Mouse (Mus musculus) midbrain, embryonic 13.5 days (tissue): ENCODE measurements around the gene 2210016F16Rik. TPM values are rescaled to one million over a fixed set of nuclear protein-coding genes. Genes with fewer than 3 reads are reported as not detected.
A peak's percentile ranks its signal among the peaks of the same experiment; 100 is the strongest.
"Not testable (repeated sequence)": the region's sequence is repeated elsewhere in the genome, so short reads cannot be mapped to it uniquely, and the experiment has no call there.

ENCODE experiments used
- ATAC-seq: fragments of 200-750 bp; cut with Nextera tagmentation; 2 replicates; pipeline ENCODE4 v1.8.0; 2017; ENCODE audit warnings: mild to moderate bottlenecking, moderate TSS enrichment, moderate library complexity
- H3K27ac ChIP-seq: fragments of 300-500 bp; sonication (generic); 2 replicates; pipeline ENCODE4 v1.5.1; 2015; ENCODE audit warnings: inconsistent platforms, mild to moderate bottlenecking, moderate library complexity
- H3K27me3 ChIP-seq: fragments of 300-500 bp; sonication (generic); 2 replicates; pipeline ENCODE4 v1.6.1; 2015; ENCODE audit warnings: mild to moderate bottlenecking, inconsistent platforms
- H3K36me3 ChIP-seq: fragments of 300-500 bp; sonication (generic); 2 replicates; pipeline ENCODE4 v1.6.1; 2015; ENCODE audit warnings: mild to moderate bottlenecking, inconsistent platforms
- H3K4me1 ChIP-seq: fragments of 300-500 bp; sonication (generic); replicated peaks from 2 replicates; pipeline ENCODE4 v1.6.1; 2015; ENCODE audit warnings: inconsistent platforms
- H3K4me2 ChIP-seq: fragments of 300-500 bp; sonication (generic); replicated peaks from 2 replicates; pipeline ENCODE4 v1.6.1; 2015; ENCODE audit warnings: moderate library complexity, mild to moderate bottlenecking, inconsistent platforms
- H3K4me3 ChIP-seq: fragments of 300-500 bp; sonication (generic); replicated peaks from 2 replicates; pipeline ENCODE4 v1.5.1; 2015; ENCODE audit warnings: mild to moderate bottlenecking, inconsistent platforms
- H3K9ac ChIP-seq: fragments of 300-500 bp; sonication (generic); replicated peaks from 2 replicates; pipeline ENCODE4 v1.6.1; 2015; ENCODE audit warnings: mild to moderate bottlenecking, inconsistent platforms
- H3K9me3 ChIP-seq: fragments of 300-500 bp; sonication (generic); 2 replicates; pipeline ENCODE4 v1.6.1; 2016; ENCODE audit warnings: mild to moderate bottlenecking, inconsistent platforms
- WGBS: fragments of 180-500 bp; shearing (Covaris S2); methylation state at CpG from one replicate; pipeline ENCODE4 v1.1.7; 2015; 5-methylcytosine and 5-hydroxymethylcytosine counted together
- polyA plus RNA-seq: library from polyadenylated mRNA; unstranded; fragments of >200 nt; fragmentation: Nextera tagmentation; extraction: Ambion mirVana; gene quantifications from 2 replicates; pipeline ENCODE4 v1.2.1, GENCODE M21; 2015

The 2210016F16Rik gene
- 23.6 and 24.0 TPM in 2 replicates for polyA plus RNA-seq

DNA sequence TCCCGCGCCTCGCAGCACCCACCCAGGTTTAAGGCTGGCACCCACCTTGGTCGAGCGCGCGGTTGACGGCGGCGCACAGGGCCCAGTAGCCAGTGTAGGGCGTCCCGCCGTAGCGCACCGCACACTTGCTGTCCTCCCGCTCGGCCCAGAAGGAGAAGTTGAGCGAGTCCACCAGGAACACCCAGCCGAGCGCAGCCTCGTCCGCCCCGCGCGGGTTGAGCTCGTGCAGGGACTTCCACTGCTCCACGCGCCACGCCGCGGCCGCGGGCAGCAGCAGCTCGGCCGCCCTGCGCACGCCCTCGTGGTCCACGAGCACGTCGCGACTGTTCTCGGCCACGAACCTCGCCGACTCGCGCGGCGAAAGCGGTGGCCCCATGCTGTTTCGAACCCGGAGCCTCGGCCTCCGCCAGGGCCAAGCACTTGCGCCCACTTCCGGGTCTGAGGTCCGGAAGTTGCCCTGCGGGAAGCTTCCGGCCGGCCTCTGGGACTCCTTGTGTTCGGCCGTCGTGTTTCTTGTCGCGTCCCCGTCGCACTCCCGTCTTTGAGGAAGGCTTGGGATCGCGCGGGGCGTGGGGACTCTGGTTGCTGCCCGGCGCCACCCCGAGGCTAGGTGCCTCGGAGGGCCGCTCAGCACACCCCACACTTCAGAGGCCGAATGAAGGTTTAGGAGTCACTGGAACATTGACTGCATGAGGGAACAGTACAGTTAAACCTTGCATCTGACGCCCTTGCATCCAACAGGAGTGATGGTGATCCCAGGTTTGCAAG, at the start of gene 2210016F16Rik:
Gene 2210016F16Rik, minus strand, starts transcription at position 447 of the 768 bp plus-strand sequence.
- H3K4me3 ChIP-seq, result peak within 1 kb of the TSS; percentile 79
- peak; percentile 82 for ATAC-seq
- H3K27me3 ChIP-seq, result no peaks in the 10 kb centered on the region
- H3K9me3 ChIP-seq, result peaks cover 21% of the 10 kb centered on the region
- H3K4me2 ChIP-seq, result peak within 1 kb of the TSS; percentile 92
- peak within 1 kb of the TSS; percentile 58; the same call in 1 of the 2 replicates for H3K27ac ChIP-seq
- 3% methylated on average over 80 of the region's 80 CpGs for WGBS
- peak within 1 kb of the TSS; percentile 85 for H3K9ac ChIP-seq
- H3K36me3 ChIP-seq, result peaks cover 34% of the 10 kb centered on the region
- H3K4me1 ChIP-seq, result peaks cover 12% of the 10 kb centered on the region

DNA sequence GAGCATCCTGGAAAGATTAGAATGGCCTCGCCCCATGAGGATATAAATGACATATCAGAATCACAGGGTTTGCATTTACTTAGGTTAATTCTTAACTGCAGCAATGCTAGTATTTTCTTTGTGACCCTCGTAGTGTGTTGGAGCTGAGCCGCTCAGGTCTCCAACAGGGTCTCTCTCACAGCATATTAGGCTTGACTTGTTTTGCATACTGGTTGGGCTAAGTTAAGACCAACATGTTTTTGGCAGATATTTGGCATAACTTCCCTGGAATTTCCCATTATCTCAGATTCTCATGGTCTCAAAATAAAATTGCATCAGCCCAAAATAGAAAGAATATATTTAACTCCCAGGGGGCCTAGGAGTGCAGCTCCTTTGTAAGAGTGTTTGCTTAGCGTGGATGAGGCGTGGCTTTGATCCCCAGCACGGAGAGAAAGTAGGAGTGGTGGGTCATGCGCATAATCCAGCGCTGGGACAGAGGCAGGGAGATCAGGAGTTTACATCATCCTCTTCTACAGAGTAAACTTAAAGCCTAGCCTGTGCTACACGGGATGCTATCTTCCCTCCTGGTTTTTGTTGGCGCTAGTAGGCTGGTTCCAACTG, 38.1 kb upstream of the 2210016F16Rik start:
- Histone ChIP-seq H3K27ac (no peak overlapping the region), H3K4me3 (no peak overlapping the region), H3K4me1 (no peaks in the 10 kb centered on the region), H3K36me3 (no peaks in the 10 kb centered on the region), H3K9ac (no peak overlapping the region), H3K4me2 (no peak overlapping the region), H3K9me3 (no peaks in the 10 kb centered on the region), H3K27me3 (no peaks in the 10 kb centered on the region)
- WGBS, result 69% methylated on average over 10 of the region's 10 CpGs
- no peak for ATAC-seq

DNA sequence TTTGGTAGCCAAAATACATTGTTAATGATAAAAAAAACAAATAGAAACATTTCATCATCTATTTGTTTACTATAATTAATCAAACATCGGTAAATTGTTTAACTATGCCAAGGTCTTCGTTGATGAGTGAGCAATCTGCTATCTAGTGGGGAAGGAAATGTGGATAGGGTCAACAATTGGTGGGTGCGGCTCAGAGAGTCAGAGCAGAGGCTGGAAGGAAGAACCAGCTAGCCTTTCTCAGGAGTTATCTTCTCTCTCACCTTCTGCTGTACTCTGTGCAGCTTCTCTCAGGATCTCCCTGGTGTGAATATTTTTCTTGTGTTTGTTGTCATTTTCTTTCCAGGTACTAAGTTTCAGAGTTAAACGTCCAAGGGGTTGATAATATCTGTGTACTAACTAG, 37.2 kb upstream of the 2210016F16Rik start:
- ATAC-seq, result no peak
- Histone ChIP-seq H3K36me3 (no peaks in the 10 kb centered on the region), H3K9ac (no peak overlapping the region), H3K9me3 (no peaks in the 10 kb centered on the region), H3K4me2 (no peak overlapping the region), H3K4me1 (no peaks in the 10 kb centered on the region), H3K27me3 (no peaks in the 10 kb centered on the region), H3K4me3 (no peak overlapping the region), H3K27ac (no peak overlapping the region)
- 90% methylated on average over 4 of the region's 4 CpGs for WGBS

DNA sequence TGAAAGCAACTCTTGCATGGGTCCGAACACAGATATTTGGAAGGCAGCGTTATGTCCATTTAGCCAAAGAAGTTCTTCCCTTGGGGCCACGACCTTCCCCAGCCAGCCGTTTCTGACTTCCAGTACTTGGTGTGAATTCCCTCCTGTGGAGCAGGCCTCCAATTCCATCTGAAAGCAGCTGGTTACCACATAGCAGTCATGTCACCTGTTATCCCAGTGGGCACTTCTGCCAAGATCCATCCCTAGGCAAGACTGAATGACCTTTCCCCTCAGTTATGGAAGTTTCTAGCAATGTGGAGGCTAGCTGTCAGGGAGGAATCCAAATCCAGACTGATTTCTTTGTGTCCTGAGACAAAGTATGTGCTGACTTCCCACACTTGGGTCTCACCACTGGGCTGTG, 36.0 kb upstream of the 2210016F16Rik start:
- ATAC-seq, result no peak
- Histone ChIP-seq H3K4me2 (no peak overlapping the region), H3K27ac (no peak overlapping the region), H3K9me3 (no peaks in the 10 kb centered on the region), H3K9ac (no peak overlapping the region), H3K4me3 (no peak overlapping the region), H3K36me3 (no peaks in the 10 kb centered on the region), H3K4me1 (no peaks in the 10 kb centered on the region), H3K27me3 (no peaks in the 10 kb centered on the region)
- WGBS, result 84% methylated on average over 4 of the region's 4 CpGs

DNA sequence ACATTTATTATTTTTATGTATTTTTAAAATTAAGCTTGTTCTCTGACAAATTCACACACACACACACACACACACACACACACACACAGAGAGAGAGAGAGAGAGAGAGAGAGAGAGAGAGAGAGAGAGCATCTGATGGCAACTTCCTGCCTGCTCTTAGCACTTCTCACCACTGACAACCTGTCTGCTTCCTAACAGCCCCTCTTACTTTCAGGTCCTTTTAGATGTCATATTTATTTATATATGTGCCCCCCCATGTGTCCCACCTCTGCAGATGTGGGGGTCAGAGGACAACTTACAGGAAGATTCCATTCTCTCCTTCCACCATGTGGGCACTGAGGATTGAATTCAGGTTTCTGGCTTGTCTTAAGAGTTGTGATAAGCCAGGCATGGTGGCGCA, 34.2 kb upstream of the 2210016F16Rik start:
- Histone ChIP-seq H3K9ac (no peak overlapping the region), H3K9me3 (no peaks in the 10 kb centered on the region), H3K4me1 (no peaks in the 10 kb centered on the region), H3K27me3 (no peaks in the 10 kb centered on the region), H3K36me3 (no peaks in the 10 kb centered on the region), H3K27ac (no peak overlapping the region), H3K4me3 (no peak overlapping the region), H3K4me2 (no peak overlapping the region)
- 94% methylated on average over 1 of the region's 1 CpGs for WGBS
- ATAC-seq, result no peak

- Histone ChIP-seq H3K27ac (no peak overlapping the region), H3K9ac (no peak overlapping the region), H3K27me3 (no peaks in the 10 kb centered on the region), H3K36me3 (no peaks in the 10 kb centered on the region), H3K4me3 (no peak overlapping the region), H3K4me1 (no peaks in the 10 kb centered on the region), H3K4me2 (no peak overlapping the region), H3K9me3 (no peaks in the 10 kb centered on the region)
- WGBS, result 82% methylated on average over 4 of the region's 4 CpGs
- ATAC-seq, result no peak
Measured at GRCm38 (mm10) chr13:58418656-58419055, 33.6 kb upstream of the 2210016F16Rik start.

DNA sequence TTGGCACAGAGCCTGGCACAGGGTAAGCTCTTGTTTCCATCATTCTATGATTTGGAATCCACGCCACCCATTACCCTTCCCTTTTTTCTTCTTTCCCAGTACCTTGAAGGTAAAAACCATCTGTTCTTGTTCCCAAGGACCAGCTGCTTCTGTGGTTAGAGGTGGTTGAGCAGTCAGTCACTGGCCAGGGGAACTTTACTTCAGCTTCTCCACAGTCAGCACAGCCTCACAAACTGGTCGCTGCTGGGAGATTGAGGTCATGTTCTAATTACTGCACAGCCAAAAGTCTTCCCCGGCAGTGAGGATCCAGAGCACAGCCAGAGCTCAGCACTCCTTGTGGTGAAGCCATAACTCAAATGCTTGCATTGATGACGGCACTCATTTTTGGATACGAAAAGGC, 30.8 kb upstream of the 2210016F16Rik start:
- H3K4me1 ChIP-seq, result no peaks in the 10 kb centered on the region
- no peak overlapping the region for H3K27ac ChIP-seq
- 94% methylated on average over 5 of the region's 5 CpGs for WGBS
- 0 out of 2 replicates have a peak, but pooled peaks cover 7% of the 10 kb centered on the region for H3K9me3 ChIP-seq
- H3K9ac ChIP-seq, result no peak overlapping the region
- no peaks in the 10 kb centered on the region for H3K27me3 ChIP-seq
- no peak overlapping the region for H3K4me2 ChIP-seq
- peaks cover 21% of the 10 kb centered on the region for H3K36me3 ChIP-seq
- ATAC-seq, result no peak
- H3K4me3 ChIP-seq, result no peak overlapping the region

DNA sequence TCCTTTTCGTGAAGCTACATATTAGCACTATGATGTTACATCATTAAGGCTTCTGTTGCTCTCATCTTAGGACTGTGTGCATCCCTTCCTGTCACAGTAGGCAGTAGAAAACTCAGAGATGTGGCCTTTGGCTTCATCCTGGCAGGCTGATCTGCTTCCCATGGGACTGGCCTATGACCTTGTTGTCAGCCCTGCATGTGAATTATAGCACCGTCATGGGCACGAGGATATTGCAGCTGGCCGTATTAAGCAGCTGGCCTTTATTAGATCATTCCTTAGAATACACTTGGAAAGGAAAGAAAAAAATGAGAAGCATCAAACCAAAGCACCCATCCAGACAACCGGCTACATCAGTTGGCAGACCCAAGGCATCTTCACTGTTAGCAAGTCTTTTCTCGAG, 30.3 kb upstream of the 2210016F16Rik start:
- Histone ChIP-seq H3K9ac (no peak overlapping the region), H3K27me3 (no peaks in the 10 kb centered on the region), H3K36me3 (peaks cover 22% of the 10 kb centered on the region), H3K4me3 (no peak overlapping the region), H3K4me2 (no peak overlapping the region), H3K27ac (no peak overlapping the region), H3K4me1 (no peaks in the 10 kb centered on the region), H3K9me3 (0 out of 2 replicates have a peak, but pooled peaks cover 7% of the 10 kb centered on the region)
- 89% methylated on average over 6 of the region's 6 CpGs for WGBS
- ATAC-seq, result no peak

- H3K9ac ChIP-seq, result no peak overlapping the region
- H3K27ac ChIP-seq, result no peak overlapping the region
- no peak for ATAC-seq
- no peak overlapping the region for H3K4me3 ChIP-seq
- 0 out of 2 replicates have a peak, but pooled peaks cover 7% of the 10 kb centered on the region for H3K9me3 ChIP-seq
- WGBS, result 100% methylated on average over 4 of the region's 4 CpGs
- no peaks in the 10 kb centered on the region for H3K4me1 ChIP-seq
- H3K27me3 ChIP-seq, result no peaks in the 10 kb centered on the region
- H3K4me2 ChIP-seq, result no peak overlapping the region
- H3K36me3 ChIP-seq, result peaks cover 29% of the 10 kb centered on the region
Measured at GRCm38 (mm10) chr13:58411073-58411472, 26.0 kb upstream of the 2210016F16Rik start.

- Histone ChIP-seq H3K9ac (peak within 1 kb of the TSS; percentile 100), H3K27ac (peak within 1 kb of the TSS; percentile 100), H3K4me3 (peak within 1 kb of the TSS; percentile 78), H3K4me2 (peak within 1 kb of the TSS; percentile 57)
- not testable (repeated sequence) for H3K9me3 ChIP-seq, H3K27me3 ChIP-seq, H3K36me3 ChIP-seq, ATAC-seq, H3K4me1 ChIP-seq
- WGBS, result 6% methylated on average over 17 of the region's 17 CpGs
Measured at GRCm38 (mm10) chr13:58403243-58403642, 18.2 kb upstream of the 2210016F16Rik start, which contains the start of gene Hnrnpk. TSS of gene Hnrnpk (minus strand) at chr13:58403343.

GRCm38 (mm10) chr13:58402744-58403110, 17.7 kb upstream of the 2210016F16Rik start:
- no peaks in the 10 kb centered on the region for H3K9me3 ChIP-seq
- peaks cover 7% of the 10 kb centered on the region for H3K4me1 ChIP-seq
- peak overlapping the region; percentile 57 for H3K4me2 ChIP-seq
- peak; percentile 72 for ATAC-seq
- 0% methylated on average over 41 of the region's 48 CpGs for WGBS
- H3K9ac ChIP-seq, result peak overlapping the region; percentile 100
- peak overlapping the region; percentile 100 for H3K27ac ChIP-seq
- peak overlapping the region; percentile 78 for H3K4me3 ChIP-seq
- no peaks in the 10 kb centered on the region for H3K27me3 ChIP-seq
- H3K36me3 ChIP-seq, result peaks cover 4% of the 10 kb centered on the region

DNA sequence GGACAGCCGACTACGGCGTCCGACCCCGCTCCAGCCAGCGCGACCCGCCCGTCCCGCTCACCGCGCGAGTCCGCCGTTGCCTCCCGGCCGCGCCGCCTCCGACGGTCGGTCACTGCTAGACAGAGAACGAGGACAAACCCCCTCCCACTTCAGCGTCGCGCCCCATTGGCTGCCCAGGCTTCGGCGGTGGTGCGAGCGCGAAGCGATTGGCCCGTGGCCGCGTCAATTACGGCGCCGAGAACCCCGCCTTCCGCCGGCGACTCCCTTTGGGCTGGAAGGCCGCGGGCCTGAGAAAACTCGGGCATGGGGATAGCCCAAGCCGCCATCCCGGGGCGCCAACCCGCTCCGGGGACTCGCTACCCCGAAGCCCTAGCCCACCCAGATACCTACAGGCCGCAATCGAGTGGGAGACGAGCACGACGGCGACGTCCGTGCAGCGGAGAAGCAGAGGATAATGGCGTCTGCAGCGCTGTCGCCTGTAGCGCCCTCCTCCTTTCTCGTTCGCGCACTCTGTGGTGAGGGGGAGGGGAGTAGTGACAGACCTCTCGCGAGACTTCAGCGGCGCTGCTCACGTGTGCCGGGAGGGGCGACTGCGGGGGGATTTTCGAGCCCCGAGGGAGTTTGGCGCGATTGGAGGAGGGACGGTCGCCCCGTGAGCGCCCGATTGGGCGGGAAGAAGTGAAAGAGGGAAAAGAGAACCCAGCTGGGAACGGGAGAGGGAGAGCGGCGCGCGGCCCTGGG, 17.1 kb upstream of the 2210016F16Rik start, which contains the start of gene Rmi1:
Gene Rmi1, plus strand, starts transcription at position 246 of the 741 bp plus-strand sequence.
- under 1% methylated on average over 78 of the region's 91 CpGs for WGBS
- peak within 1 kb of the TSS; percentile 85 for H3K4me2 ChIP-seq
- H3K4me1 ChIP-seq, result peaks cover 9% of the 10 kb centered on the region
- no peaks in the 10 kb centered on the region for H3K27me3 ChIP-seq
- peak within 1 kb of the TSS; percentile 100 for H3K27ac ChIP-seq
- peak within 1 kb of the TSS; percentile 78 for H3K4me3 ChIP-seq
- peak within 1 kb of the TSS; percentile 100 for H3K9ac ChIP-seq
- ATAC-seq, result peak; percentile 96
- H3K36me3 ChIP-seq, result peaks cover 10% of the 10 kb centered on the region
- H3K9me3 ChIP-seq, result no peaks in the 10 kb centered on the region
